Mouse (Mus musculus) heart, embryonic 10.5 days (tissue): Measurements from ENCODE around the gene Apod. TPM values are rescaled to one million over a fixed set of nuclear protein-coding genes. Genes with fewer than 3 reads are reported as not detected.

Experiments
- DNase-seq: peaks from one replicate; pipeline ENCODE4 v3.0.0-alpha.2; 2017; ENCODE audit warnings: low spot score
- H3K27ac ChIP-seq: fragments of 300-500 bp; sonication (generic); 2 replicates; pipeline ENCODE4 v1.5.1; 2016; ENCODE audit warnings: mild to moderate bottlenecking
- H3K27me3 ChIP-seq: fragments of 300-500 bp; sonication (generic); 2 replicates; pipeline ENCODE4 v1.6.1; 2016; ENCODE audit warnings: mild to moderate bottlenecking; ENCODE audit not compliant: poor library complexity, insufficient read depth, severe bottlenecking
- H3K36me3 ChIP-seq: fragments of 300-500 bp; sonication (generic); 2 replicates; pipeline ENCODE4 v1.6.1; 2016; ENCODE audit warnings: mild to moderate bottlenecking, moderate library complexity
- H3K4me1 ChIP-seq: fragments of 300-500 bp; sonication (generic); 2 replicates; pipeline ENCODE4 v1.6.1; 2016; ENCODE audit warnings: mild to moderate bottlenecking
- H3K4me3 ChIP-seq: fragments of 300-500 bp; sonication (generic); 2 replicates; pipeline ENCODE4 v1.5.1; 2016; ENCODE audit warnings: mild to moderate bottlenecking, moderate library complexity
- H3K9me3 ChIP-seq: fragments of 300-500 bp; sonication (generic); 2 replicates; pipeline ENCODE4 v1.6.1; 2016; ENCODE audit warnings: mild to moderate bottlenecking, moderate library complexity
- WGBS: fragments of 180-500 bp; shearing (Covaris S2); methylation state at CpG from one replicate; pipeline ENCODE4 v1.1.7; 2016; 5-methylcytosine and 5-hydroxymethylcytosine counted together
- polyA plus RNA-seq: library from polyadenylated mRNA; unstranded; fragments of >200 nt; fragmentation: Nextera tagmentation; extraction: Ambion mirVana; gene quantifications from 2 replicates; pipeline ENCODE4 v1.2.1, GENCODE M21; 2016

Gene Apod
- polyA plus RNA-seq, 1 experiment from 2014 or later = not detected

DNA sequence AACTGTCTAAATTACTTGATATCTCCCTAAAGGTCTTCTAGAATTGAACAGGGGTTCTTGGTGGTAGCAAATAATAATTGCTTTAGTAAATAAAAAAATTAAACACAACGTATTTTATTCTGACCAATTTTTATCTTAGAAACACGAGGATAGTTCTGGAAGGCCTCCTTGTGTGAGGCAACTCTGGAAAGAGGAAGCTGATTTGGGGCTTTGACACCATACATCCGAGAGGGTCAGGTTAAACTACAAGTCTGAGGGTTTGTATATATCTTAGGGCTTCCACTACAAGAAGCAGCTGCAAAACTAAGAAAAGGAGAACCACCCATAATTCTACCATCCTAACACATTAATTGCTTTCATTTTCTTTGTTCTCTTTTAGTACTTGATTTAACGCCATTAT is 20.8 kb downstream of the Apod start:
- H3K4me1 ChIP-seq = peaks cover 22% of the 10 kb centered on the region
- DNase-seq = no peak
- WGBS = 71% methylated on average over 4 of the region's 4 CpGs
- H3K4me3 ChIP-seq = no peak overlapping the region
- H3K9me3 ChIP-seq = no peaks in the 10 kb centered on the region
- H3K36me3 ChIP-seq = no peaks in the 10 kb centered on the region
- H3K27ac ChIP-seq = no peak overlapping the region
- no peaks in the 10 kb centered on the region for H3K27me3 ChIP-seq

GRCm38 (mm10) chr16:31290751-31291365 is 23.8 kb downstream of the Apod start:
- H3K36me3 ChIP-seq = no peaks in the 10 kb centered on the region
- H3K4me3 ChIP-seq = peak overlapping the region; percentile 27; the same call in 1 of the 2 replicates
- peaks cover 22% of the 10 kb centered on the region for H3K4me1 ChIP-seq
- 59% methylated on average over 7 of the region's 7 CpGs for WGBS
- DNase-seq = no peak
- peak overlapping the region; percentile 78 for H3K27ac ChIP-seq
- H3K27me3 ChIP-seq = no peaks in the 10 kb centered on the region
- no peaks in the 10 kb centered on the region for H3K9me3 ChIP-seq

GRCm38 (mm10) chr16:31290281-31290680 is 24.3 kb downstream of the Apod start:
- H3K36me3 ChIP-seq = no peaks in the 10 kb centered on the region
- 23% methylated on average over 10 of the region's 10 CpGs for WGBS
- H3K27me3 ChIP-seq = no peaks in the 10 kb centered on the region
- H3K9me3 ChIP-seq = no peaks in the 10 kb centered on the region
- peak overlapping the region; percentile 27; the same call in 1 of the 2 replicates for H3K4me3 ChIP-seq
- H3K27ac ChIP-seq = peak overlapping the region; percentile 78
- H3K4me1 ChIP-seq = peaks cover 22% of the 10 kb centered on the region
- DNase-seq = peak; percentile 90

- Histone ChIP-seq H3K9me3 (no peaks in the 10 kb centered on the region), H3K4me3 (no peak overlapping the region), H3K27me3 (no peaks in the 10 kb centered on the region), H3K27ac (no peak overlapping the region), H3K4me1 (peaks cover 22% of the 10 kb centered on the region), H3K36me3 (no peaks in the 10 kb centered on the region)
- WGBS = 93% methylated on average over 3 of the region's 3 CpGs
- DNase-seq = no peak
Observed at GRCm38 (mm10) chr16:31287712-31288111, 26.9 kb downstream of the Apod start.

DNA sequence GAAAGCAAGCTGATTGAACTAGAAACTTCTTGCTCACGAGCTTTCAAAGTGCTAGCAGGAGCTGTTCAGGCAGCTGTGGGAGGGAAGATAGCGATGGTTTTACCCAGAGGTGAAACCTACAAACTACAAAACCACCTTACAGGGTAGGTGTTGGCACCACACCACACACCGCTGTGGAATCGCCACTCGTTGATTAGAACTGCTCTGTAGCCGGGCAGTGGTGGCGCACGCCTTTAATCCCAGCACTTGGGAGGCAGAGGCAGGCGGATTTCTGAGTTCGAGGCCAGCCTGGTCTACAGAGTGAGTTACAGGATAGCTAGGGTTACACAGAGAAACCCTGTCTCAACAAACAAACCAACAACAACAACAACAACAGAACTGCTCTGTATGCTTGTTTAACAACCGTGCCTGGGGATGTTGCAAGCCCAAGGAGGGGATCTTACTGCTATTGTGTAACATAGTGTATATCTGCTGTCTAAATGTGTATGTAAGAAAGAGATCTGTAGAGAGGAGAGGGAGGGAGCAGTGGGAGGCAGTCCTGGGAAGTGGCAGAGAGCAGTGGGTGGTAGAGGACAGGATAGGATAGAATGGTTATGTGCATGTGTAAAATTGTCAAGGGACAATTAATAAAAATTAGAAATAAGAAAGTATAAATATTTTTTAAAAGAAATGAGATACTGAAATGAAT is 27.7 kb downstream of the Apod start:
- H3K4me1 ChIP-seq = peaks cover 18% of the 10 kb centered on the region
- DNase-seq = no peak
- H3K27me3 ChIP-seq = no peaks in the 10 kb centered on the region
- no peak overlapping the region for H3K27ac ChIP-seq
- no peaks in the 10 kb centered on the region for H3K36me3 ChIP-seq
- WGBS = 83% methylated on average over 11 of the region's 11 CpGs
- no peaks in the 10 kb centered on the region for H3K9me3 ChIP-seq
- H3K4me3 ChIP-seq = no peak overlapping the region

- no peaks in the 10 kb centered on the region for H3K36me3 ChIP-seq
- no peak overlapping the region for H3K4me3 ChIP-seq
- H3K27ac ChIP-seq = no peak overlapping the region
- peaks cover 11% of the 10 kb centered on the region; the same call in 1 of the 2 replicates for H3K4me1 ChIP-seq
- no peak for DNase-seq
- 83% methylated on average over 2 of the region's 2 CpGs for WGBS
- no peaks in the 10 kb centered on the region for H3K9me3 ChIP-seq
- no peaks in the 10 kb centered on the region for H3K27me3 ChIP-seq
Observed at GRCm38 (mm10) chr16:31281981-31282380, 32.6 kb downstream of the Apod start.

DNA sequence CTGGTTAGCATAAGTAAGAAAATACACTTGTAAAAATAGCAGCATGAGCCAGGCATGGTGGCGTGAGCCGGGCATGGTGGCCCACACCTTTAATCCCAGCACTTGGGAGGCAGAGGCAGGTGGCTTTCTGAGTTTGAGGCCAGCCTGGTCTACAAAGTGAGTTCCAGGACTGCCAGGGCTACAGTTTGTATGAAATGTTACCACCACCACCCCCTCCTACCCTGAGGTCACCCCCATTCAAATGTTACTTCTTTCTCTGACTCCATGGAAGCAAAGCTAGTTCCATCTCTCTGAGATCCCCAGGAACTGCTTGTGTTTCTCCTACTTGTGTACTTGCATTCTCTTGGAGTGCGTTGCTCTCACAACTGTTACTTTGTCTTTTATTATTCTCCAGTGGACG is 34.4 kb downstream of the Apod start:
- no peaks in the 10 kb centered on the region for H3K27me3 ChIP-seq
- no peaks in the 10 kb centered on the region for H3K36me3 ChIP-seq
- 87% methylated on average over 4 of the region's 4 CpGs for WGBS
- peaks cover 26% of the 10 kb centered on the region for H3K4me1 ChIP-seq
- H3K27ac ChIP-seq = no peak overlapping the region
- no peaks in the 10 kb centered on the region for H3K9me3 ChIP-seq
- DNase-seq = no peak
- H3K4me3 ChIP-seq = no peak overlapping the region

DNA sequence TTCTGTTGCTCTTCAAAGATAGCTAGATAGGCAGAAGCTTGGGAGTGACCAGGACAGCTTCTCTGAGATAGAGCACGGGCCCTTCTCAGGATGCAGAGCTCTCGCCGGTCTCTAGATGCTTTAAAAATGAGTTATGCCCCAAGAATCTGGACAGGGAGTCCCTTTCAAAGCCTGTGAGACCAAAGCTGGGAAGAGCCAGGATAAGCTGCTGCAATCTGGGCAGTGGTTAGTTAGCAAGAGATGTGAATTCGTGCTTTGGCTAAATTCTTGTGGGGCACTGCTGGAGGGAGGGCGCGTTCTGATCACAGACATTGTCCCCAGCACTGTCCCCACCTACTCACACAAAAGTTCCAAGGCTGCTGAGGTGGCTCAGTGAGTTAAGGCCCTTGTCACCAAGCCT is 36.0 kb downstream of the Apod start:
- WGBS = 51% methylated on average over 6 of the region's 6 CpGs
- no peaks in the 10 kb centered on the region for H3K27me3 ChIP-seq

GRCm38 (mm10) chr16:31278081-31278480 is 36.5 kb downstream of the Apod start:
- Histone ChIP-seq H3K36me3 (no peaks in the 10 kb centered on the region), H3K4me3 (no peak overlapping the region), H3K9me3 (no peaks in the 10 kb centered on the region), H3K27ac (no peak overlapping the region), H3K4me1 (peaks cover 34% of the 10 kb centered on the region), H3K27me3 (no peaks in the 10 kb centered on the region)
- DNase-seq = no peak
- 64% methylated on average over 2 of the region's 2 CpGs for WGBS

More for the DNA sequence above, 36.0 kb downstream of the Apod start:
- Histone ChIP-seq H3K4me1 (peaks cover 29% of the 10 kb centered on the region), H3K27ac (no peak overlapping the region), H3K9me3 (no peaks in the 10 kb centered on the region), H3K36me3 (no peaks in the 10 kb centered on the region), H3K4me3 (no peak overlapping the region)
- DNase-seq = no peak

- 0 out of 2 replicates have a peak overlapping the region, but pooled peaks have one; percentile 65 for H3K27ac ChIP-seq
- H3K4me1 ChIP-seq = peaks cover 43% of the 10 kb centered on the region
- no peaks in the 10 kb centered on the region for H3K9me3 ChIP-seq
- 72% methylated on average over 7 of the region's 7 CpGs for WGBS
- H3K36me3 ChIP-seq = 0 out of 2 replicates have a peak, but pooled peaks cover 3% of the 10 kb centered on the region
- H3K4me3 ChIP-seq = no peak overlapping the region
- no peaks in the 10 kb centered on the region for H3K27me3 ChIP-seq
- no peak for DNase-seq
Observed at GRCm38 (mm10) chr16:31276962-31277361, 37.6 kb downstream of the Apod start.

GRCm38 (mm10) chr16:31276539-31276938 is 38.1 kb downstream of the Apod start:
- Histone ChIP-seq H3K27me3 (no peaks in the 10 kb centered on the region), H3K9me3 (no peaks in the 10 kb centered on the region), H3K27ac (peak overlapping the region; percentile 65; the same call in 1 of the 2 replicates), H3K36me3 (peaks cover 5% of the 10 kb centered on the region), H3K4me1 (peaks cover 43% of the 10 kb centered on the region), H3K4me3 (peak overlapping the region; percentile 8; the same call in 1 of the 2 replicates)
- 47% methylated on average over 7 of the region's 7 CpGs for WGBS
- DNase-seq = no peak

GRCm38 (mm10) chr16:31274674-31275460 is 39.7 kb downstream of the Apod start, which contains the start of gene Ppp1r2:
Ppp1r2 (minus strand) TSS chr16:31275277.
- under 1% methylated on average over 72 of the region's 83 CpGs for WGBS
- peaks cover 7% of the 10 kb centered on the region for H3K36me3 ChIP-seq
- H3K27ac ChIP-seq = peak within 1 kb of the TSS; percentile 96
- H3K4me1 ChIP-seq = peaks cover 43% of the 10 kb centered on the region
- H3K27me3 ChIP-seq = no peaks in the 10 kb centered on the region
- peak within 1 kb of the TSS; percentile 82 for H3K4me3 ChIP-seq
- peak; percentile 96 for DNase-seq
- H3K9me3 ChIP-seq = no peaks in the 10 kb centered on the region

GRCm38 (mm10) chr16:31274084-31274483 is 40.5 kb downstream of the Apod start:
- Histone ChIP-seq H3K27me3 (no peaks in the 10 kb centered on the region), H3K9me3 (no peaks in the 10 kb centered on the region), H3K36me3 (peaks cover 7% of the 10 kb centered on the region), H3K4me1 (peaks cover 43% of the 10 kb centered on the region), H3K4me3 (peak overlapping the region; percentile 82), H3K27ac (peak overlapping the region; percentile 96)
- WGBS = 7% methylated on average over 6 of the region's 6 CpGs
- DNase-seq = no peak
